Mouse (Mus musculus): Measurements from ENCODE around the gene 2510009E07Rik. TPM values are rescaled to one million over a fixed set of nuclear protein-coding genes. Genes with fewer than 3 reads are reported as not detected.
A peak's percentile ranks its signal among the peaks of the same experiment; 100 is the strongest.

The 2510009E07Rik gene
- 19.5 TPM in 2 replicates for polyA plus RNA-seq (2015; fragmentation: Nextera tagmentation; extraction: Ambion mirVana)

GRCm38 (mm10) chr16:21694463-21695241 is at the start of gene 2510009E07Rik:
TSS of gene 2510009E07Rik (minus strand) at chr16:21694665.
- ATAC-seq (ENCODE audit: insufficient read depth, low FRiP score, low read depth), result peak; percentile 88
- Histone ChIP-seq H3K4me2 (peak within 1 kb of the TSS; percentile 97), H3K9me3 (no peaks in the 10 kb centered on the region), H3K4me3 (replicated peaks) (peak within 1 kb of the TSS; percentile 80), H3K4me1 (peaks cover 3% of the 10 kb centered on the region; the same call in 1 of the 2 replicates), H3K27ac (peak within 1 kb of the TSS; percentile 88), H3K27me3 (replicated peaks) (no peaks in the 10 kb centered on the region), H3K36me3 (no peaks in the 10 kb centered on the region), H3K9ac (peak within 1 kb of the TSS; percentile 88)
- under 1% methylated on average over 54 of the region's 61 CpGs for WGBS

- WGBS, result 92% methylated on average over 6 of the region's 6 CpGs
- Histone ChIP-seq H3K4me3 (replicated peaks) (no peak overlapping the region), H3K4me1 (no peaks in the 10 kb centered on the region)
Observed at GRCm38 (mm10) chr16:21743401-21743800, 48.9 kb upstream of the 2510009E07Rik start.

DNA sequence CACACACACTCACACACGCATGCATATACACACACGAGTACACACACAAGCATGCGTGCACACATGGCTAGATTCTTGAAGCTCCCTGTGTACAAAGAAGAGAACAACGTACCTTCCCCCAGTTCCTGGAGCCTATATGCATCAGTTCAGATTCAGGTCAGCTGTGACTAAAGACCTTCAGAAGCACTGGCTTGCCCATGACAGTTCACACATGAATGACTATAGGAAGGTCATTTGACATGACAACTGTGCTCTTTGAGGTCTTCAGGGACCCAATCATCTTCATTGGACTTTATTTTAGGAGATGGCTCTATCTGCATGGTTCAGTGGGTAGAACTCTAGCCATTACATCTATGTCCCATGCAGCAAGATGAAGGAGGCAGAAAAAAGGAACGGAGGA is 48.4 kb upstream of the 2510009E07Rik start:
- WGBS, result 88% methylated on average over 5 of the region's 5 CpGs
- no peaks in the 10 kb centered on the region for H3K4me1 ChIP-seq
- no peak overlapping the region for H3K4me2 ChIP-seq
- no peak overlapping the region for H3K4me3 ChIP-seq (replicated peaks)
- no peaks in the 10 kb centered on the region for H3K27me3 ChIP-seq (replicated peaks)
- no peak overlapping the region for H3K27ac ChIP-seq
- H3K9ac ChIP-seq, result no peak overlapping the region
- no peaks in the 10 kb centered on the region for H3K9me3 ChIP-seq
- no peak for ATAC-seq (ENCODE audit: insufficient read depth, low FRiP score, low read depth)
- H3K36me3 ChIP-seq, result no peaks in the 10 kb centered on the region

More at GRCm38 (mm10) chr16:21743401-21743800, 48.9 kb upstream of the 2510009E07Rik start:
- no peaks in the 10 kb centered on the region for H3K36me3 ChIP-seq
- no peak overlapping the region for H3K9ac ChIP-seq
- H3K4me2 ChIP-seq, result no peak overlapping the region
- H3K9me3 ChIP-seq, result no peaks in the 10 kb centered on the region
- H3K27me3 ChIP-seq (replicated peaks), result no peaks in the 10 kb centered on the region
- H3K27ac ChIP-seq, result no peak overlapping the region
- ATAC-seq (ENCODE audit: insufficient read depth, low FRiP score, low read depth), result no peak

DNA sequence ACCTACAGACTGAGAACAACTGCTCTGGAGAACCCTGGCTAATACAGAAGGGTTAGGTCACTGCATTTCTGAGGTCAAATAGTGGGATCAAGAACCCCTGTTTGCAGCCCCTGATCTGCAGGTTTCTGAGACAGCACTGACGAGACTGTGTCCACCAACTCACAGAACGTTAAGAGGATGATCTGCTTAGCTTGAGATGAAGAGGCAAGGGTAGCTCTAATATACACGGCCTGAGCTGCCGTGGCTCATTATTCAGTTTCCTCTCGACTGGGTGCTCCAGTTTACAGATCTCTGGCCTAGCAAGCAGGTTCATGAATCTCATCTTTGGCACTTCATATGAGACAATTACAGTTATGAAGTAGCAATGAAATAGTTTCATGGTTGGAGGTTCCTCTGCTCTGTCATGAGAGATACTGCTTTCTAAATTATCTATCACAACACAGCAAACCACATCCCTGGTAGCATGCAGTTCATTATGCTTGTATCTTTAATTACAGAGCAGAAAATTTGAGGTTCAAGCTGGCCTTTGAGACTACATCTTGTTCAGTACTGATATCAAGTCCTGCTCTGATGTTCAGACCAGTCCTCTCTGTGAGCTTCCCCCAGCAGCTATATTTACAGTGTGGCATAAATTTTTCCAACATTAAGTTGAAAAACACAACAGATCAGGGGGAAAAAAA is 47.9 kb upstream of the 2510009E07Rik start:
- WGBS, result 74% methylated on average over 5 of the region's 5 CpGs
- no peak overlapping the region for H3K4me2 ChIP-seq
- no peaks in the 10 kb centered on the region for H3K4me1 ChIP-seq
- ATAC-seq (ENCODE audit: insufficient read depth, low FRiP score, low read depth), result no peak
- H3K36me3 ChIP-seq, result no peaks in the 10 kb centered on the region
- no peak overlapping the region for H3K9ac ChIP-seq
- no peaks in the 10 kb centered on the region for H3K27me3 ChIP-seq (replicated peaks)
- no peak overlapping the region for H3K27ac ChIP-seq
- no peaks in the 10 kb centered on the region for H3K9me3 ChIP-seq
- no peak overlapping the region for H3K4me3 ChIP-seq (replicated peaks)

DNA sequence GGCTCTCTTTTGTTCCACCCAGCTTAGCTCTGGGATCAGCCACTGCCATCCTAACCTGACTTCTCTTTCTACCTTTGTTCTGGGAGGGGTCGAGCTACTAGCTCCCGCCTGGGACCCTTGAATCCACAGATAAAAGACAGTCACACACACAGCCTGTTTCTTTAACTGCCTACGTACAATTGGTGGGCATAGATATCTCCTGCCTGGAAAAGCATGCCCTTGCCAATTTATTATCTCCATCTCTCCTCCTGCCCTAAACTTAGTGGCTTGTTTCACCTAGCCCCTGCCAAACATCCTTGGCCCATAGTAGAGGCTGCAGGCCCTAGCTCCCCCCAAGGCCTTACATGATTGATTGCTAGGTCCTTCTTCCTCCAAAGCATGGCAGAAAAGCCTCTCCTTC is 47.1 kb upstream of the 2510009E07Rik start:
- no peak overlapping the region for H3K4me3 ChIP-seq (replicated peaks)
- H3K9me3 ChIP-seq, result no peaks in the 10 kb centered on the region
- H3K9ac ChIP-seq, result no peak overlapping the region
- no peak for ATAC-seq (ENCODE audit: insufficient read depth, low FRiP score, low read depth)
- H3K27ac ChIP-seq, result no peak overlapping the region
- no peaks in the 10 kb centered on the region for H3K27me3 ChIP-seq (replicated peaks)
- H3K4me1 ChIP-seq, result no peaks in the 10 kb centered on the region
- WGBS, result 76% methylated on average over 3 of the region's 3 CpGs
- H3K4me2 ChIP-seq, result no peak overlapping the region
- no peaks in the 10 kb centered on the region for H3K36me3 ChIP-seq

GRCm38 (mm10) chr16:21735638-21736037 is 41.2 kb upstream of the 2510009E07Rik start:
- no peak overlapping the region for H3K4me2 ChIP-seq
- no peak for ATAC-seq (ENCODE audit: insufficient read depth, low FRiP score, low read depth)
- no peaks in the 10 kb centered on the region for H3K36me3 ChIP-seq
- no peak overlapping the region for H3K9ac ChIP-seq
- WGBS, result 78% methylated on average over 1 of the region's 1 CpGs
- no peaks in the 10 kb centered on the region for H3K9me3 ChIP-seq
- no peaks in the 10 kb centered on the region for H3K27me3 ChIP-seq (replicated peaks)
- no peak overlapping the region for H3K27ac ChIP-seq
- no peak overlapping the region for H3K4me3 ChIP-seq (replicated peaks)
- H3K4me1 ChIP-seq, result no peaks in the 10 kb centered on the region

DNA sequence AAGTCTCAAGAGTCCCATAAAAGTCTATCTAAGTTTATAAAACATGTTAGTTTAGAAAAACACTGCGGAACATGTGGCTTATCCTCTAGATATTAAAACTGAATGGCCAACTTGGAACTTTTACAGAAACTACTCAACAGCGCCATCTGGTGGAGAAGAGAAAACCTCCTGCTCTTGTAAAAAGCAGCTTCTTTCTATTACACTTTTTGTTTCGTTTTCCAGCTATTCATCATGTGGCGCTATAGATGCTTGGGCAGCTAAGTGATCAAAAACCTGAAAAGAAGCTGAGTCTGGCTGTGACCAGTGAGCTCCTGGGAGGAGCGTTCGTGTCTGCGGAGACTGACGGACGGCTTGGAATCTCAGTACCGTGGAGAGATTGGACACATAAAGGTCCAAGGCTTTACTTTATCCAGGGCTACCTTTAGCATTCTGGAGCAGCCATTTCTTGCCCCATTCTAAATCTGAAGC is 33.5 kb upstream of the 2510009E07Rik start:
- H3K9ac ChIP-seq, result no peak overlapping the region
- 37% methylated on average over 10 of the region's 10 CpGs for WGBS
- no peak for ATAC-seq (ENCODE audit: insufficient read depth, low FRiP score, low read depth)
- H3K36me3 ChIP-seq, result no peaks in the 10 kb centered on the region
- no peaks in the 10 kb centered on the region for H3K4me1 ChIP-seq
- H3K4me2 ChIP-seq, result peak overlapping the region; percentile 48
- H3K27ac ChIP-seq, result no peak overlapping the region
- peak overlapping the region; percentile 29 for H3K4me3 ChIP-seq (replicated peaks)
- H3K27me3 ChIP-seq (replicated peaks), result no peaks in the 10 kb centered on the region
- H3K9me3 ChIP-seq, result no peaks in the 10 kb centered on the region

- H3K36me3 ChIP-seq, result no peaks in the 10 kb centered on the region
- no peak overlapping the region for H3K9ac ChIP-seq
- H3K4me1 ChIP-seq, result no peaks in the 10 kb centered on the region
- no peaks in the 10 kb centered on the region for H3K27me3 ChIP-seq (replicated peaks)
- H3K27ac ChIP-seq, result no peak overlapping the region
- H3K4me3 ChIP-seq (replicated peaks), result no peak overlapping the region
- H3K9me3 ChIP-seq, result no peaks in the 10 kb centered on the region
- no peak overlapping the region for H3K4me2 ChIP-seq
- 91% methylated on average over 3 of the region's 3 CpGs for WGBS
- ATAC-seq (ENCODE audit: insufficient read depth, low FRiP score, low read depth), result no peak
Observed at GRCm38 (mm10) chr16:21727421-21727820, 33.0 kb upstream of the 2510009E07Rik start.

GRCm38 (mm10) chr16:21724261-21724660 is 29.8 kb upstream of the 2510009E07Rik start:
- H3K36me3 ChIP-seq, result no peaks in the 10 kb centered on the region
- no peak for ATAC-seq (ENCODE audit: insufficient read depth, low FRiP score, low read depth)
- no peak overlapping the region for H3K4me3 ChIP-seq (replicated peaks)
- H3K9me3 ChIP-seq, result no peaks in the 10 kb centered on the region
- no peak overlapping the region for H3K9ac ChIP-seq
- no peak overlapping the region for H3K27ac ChIP-seq
- WGBS, result 91% methylated on average over 1 of the region's 1 CpGs
- no peak overlapping the region for H3K4me2 ChIP-seq
- no peaks in the 10 kb centered on the region for H3K4me1 ChIP-seq
- H3K27me3 ChIP-seq (replicated peaks), result no peaks in the 10 kb centered on the region

- Histone ChIP-seq H3K9me3 (no peaks in the 10 kb centered on the region), H3K4me2 (no peak overlapping the region), H3K27ac (no peak overlapping the region), H3K4me1 (no peaks in the 10 kb centered on the region), H3K36me3 (no peaks in the 10 kb centered on the region), H3K9ac (no peak overlapping the region), H3K27me3 (replicated peaks) (no peaks in the 10 kb centered on the region), H3K4me3 (replicated peaks) (no peak overlapping the region)
- no peak for ATAC-seq (ENCODE audit: insufficient read depth, low FRiP score, low read depth)
- WGBS, result 77% methylated on average over 7 of the region's 7 CpGs
Observed at GRCm38 (mm10) chr16:21719770-21720169, 25.3 kb upstream of the 2510009E07Rik start.

DNA sequence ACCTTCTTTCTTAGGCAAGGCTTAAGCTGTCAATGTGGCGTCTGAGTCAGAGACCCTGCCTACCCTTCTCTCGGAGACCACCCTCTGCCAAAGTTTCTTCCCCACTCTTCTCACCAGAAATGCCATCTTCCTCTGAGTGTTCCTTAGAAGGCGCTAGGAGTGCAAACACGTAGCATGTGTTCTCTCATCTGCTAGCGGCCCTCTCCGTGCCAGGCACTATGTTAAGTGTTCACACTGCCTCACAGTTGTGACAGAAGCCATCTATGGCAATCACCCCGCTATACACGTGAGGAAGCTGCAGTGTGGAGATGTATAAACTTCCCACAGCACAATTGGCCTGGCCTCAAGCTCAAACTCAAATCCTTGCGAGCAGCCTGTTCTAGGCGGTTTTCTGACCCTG is 20.1 kb upstream of the 2510009E07Rik start:
- 84% methylated on average over 10 of the region's 10 CpGs for WGBS
- Histone ChIP-seq H3K27ac (no peak overlapping the region), H3K4me2 (no peak overlapping the region)

GRCm38 (mm10) chr16:21710321-21710720 is 15.9 kb upstream of the 2510009E07Rik start:
- Histone ChIP-seq H3K27ac (no peak overlapping the region), H3K9ac (no peak overlapping the region), H3K36me3 (no peaks in the 10 kb centered on the region), H3K4me2 (no peak overlapping the region), H3K4me3 (replicated peaks) (no peak overlapping the region), H3K9me3 (no peaks in the 10 kb centered on the region), H3K4me1 (no peaks in the 10 kb centered on the region), H3K27me3 (replicated peaks) (no peaks in the 10 kb centered on the region)
- WGBS, result 33% methylated on average over 2 of the region's 2 CpGs
- ATAC-seq (ENCODE audit: insufficient read depth, low FRiP score, low read depth), result no peak

More for the DNA sequence above, 20.1 kb upstream of the 2510009E07Rik start:
- no peaks in the 10 kb centered on the region for H3K9me3 ChIP-seq
- no peaks in the 10 kb centered on the region for H3K27me3 ChIP-seq (replicated peaks)
- no peaks in the 10 kb centered on the region for H3K4me1 ChIP-seq
- no peak for ATAC-seq (ENCODE audit: insufficient read depth, low FRiP score, low read depth)
- no peaks in the 10 kb centered on the region for H3K36me3 ChIP-seq
- H3K9ac ChIP-seq, result no peak overlapping the region
- H3K4me3 ChIP-seq (replicated peaks), result no peak overlapping the region

Data from stomach, embryonic 15.5 days (tissue).